Mouse (Mus musculus) layer of hippocampus, postnatal 10 days (tissue): ENCODE measurements around the gene Art2b. TPM values are rescaled to one million over a fixed set of nuclear protein-coding genes. Genes with fewer than 3 reads are reported as not detected.
A peak's percentile ranks its signal among the peaks of the same experiment; 100 is the strongest.
"Not testable (repeated sequence)": the region's sequence is repeated elsewhere in the genome, so short reads cannot be mapped to it uniquely, and the experiment has no call there.

ENCODE experiments used
- DNase-seq, 2 experiments: peaks; one replicate each; pipeline ENCODE4 v3.0.0; 2021; ENCODE audit warnings: low spot score in 2 of 2
- total RNA-seq, 2 experiments: library from RNA; stranded (reverse); gene quantifications; 2 replicates each; pipeline ENCODE4 v1.2.3; 2021

The Art2b gene
- total RNA-seq, 2 experiments from 2014 or later = not detected

- DNase-seq = no peak
These were observed 21.3 kb downstream of the Art2b start for GRCm38 (mm10) chr7:101564086-101564485.

GRCm38 (mm10) chr7:101559393-101559792 is 26.0 kb downstream of the Art2b start:
- DNase-seq = not testable (repeated sequence)

- no peak for DNase-seq
These were observed 28.0 kb downstream of the Art2b start for GRCm38 (mm10) chr7:101557391-101557790.

- DNase-seq = not testable (repeated sequence)
These were observed 29.9 kb downstream of the Art2b start for GRCm38 (mm10) chr7:101555473-101555872.

DNA sequence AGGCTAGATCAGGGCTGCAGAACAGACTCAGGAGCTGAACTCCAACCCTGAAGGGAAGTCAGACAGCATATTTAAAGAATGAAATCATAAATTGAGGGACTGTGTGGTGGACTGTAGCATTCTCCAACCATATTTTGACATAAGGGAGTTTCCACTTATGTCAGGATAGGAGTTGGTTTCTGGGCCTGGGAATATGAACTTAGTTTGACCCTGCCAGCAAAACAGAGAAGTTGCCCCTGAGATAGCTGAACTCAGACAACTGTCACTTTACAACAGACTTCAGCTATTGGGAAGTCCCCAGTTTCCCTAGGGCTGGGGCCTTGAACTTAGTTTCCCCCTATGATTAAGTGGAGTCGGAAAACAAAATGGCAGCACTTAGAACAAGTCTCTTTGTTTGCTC is 33.9 kb downstream of the Art2b start:
- no peak for DNase-seq

DNA sequence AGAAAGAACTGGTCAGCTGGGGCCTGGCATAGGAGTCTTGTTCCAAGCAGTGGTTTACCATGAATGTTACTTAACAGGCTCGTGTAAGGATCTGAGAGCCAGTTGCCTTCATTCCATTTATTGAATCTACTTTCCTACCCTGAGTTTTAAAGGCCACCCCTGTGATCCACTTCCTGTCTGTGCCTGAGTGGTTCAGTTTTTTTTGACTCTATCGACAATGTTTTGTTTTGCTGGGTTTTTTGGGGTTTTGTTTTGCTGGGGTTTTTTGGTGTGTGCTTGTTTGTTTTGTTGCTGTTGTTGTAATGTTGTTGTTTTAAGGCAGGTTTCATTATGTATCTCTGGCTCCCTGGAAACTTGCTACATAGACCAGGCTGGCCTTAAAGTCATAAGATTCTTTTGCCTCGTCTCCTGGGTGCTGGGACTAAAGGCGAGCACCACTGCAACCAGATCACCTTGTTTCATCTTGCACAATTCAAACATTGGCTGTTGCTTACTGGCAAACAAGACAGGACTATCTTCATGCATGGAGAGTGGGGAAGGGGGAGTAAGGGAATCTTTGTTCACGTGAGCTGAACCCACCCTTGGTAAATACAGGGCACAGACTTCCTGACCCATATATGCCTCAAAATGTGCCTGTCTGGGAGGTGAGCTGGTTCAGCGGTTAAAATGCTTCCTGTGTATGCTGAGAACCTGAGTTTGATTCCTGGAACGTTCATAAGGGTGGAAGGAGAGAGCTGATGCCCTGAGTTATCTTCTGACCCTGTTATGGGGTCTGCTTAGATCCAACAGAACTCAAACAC is 34.5 kb downstream of the Art2b start:
- DNase-seq = no peak

DNA sequence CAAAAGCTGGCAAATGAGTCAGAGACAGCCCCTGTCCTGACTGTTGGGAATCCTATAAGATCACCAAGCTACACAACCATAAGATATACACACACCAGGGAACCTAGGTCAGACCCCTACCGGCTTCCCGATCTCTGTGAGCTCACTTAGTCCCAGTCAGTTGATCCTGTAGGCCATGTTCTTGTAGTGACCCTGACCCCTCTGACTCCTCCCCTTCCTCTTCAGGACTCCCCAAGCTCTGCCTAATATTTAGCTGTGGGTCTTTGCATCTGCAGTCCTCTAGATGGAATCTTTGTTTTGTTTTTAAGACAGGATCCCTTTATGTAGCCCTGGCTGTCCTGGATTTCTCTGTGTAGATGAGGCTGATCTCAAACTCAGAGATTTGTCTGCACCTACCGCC is 36.1 kb downstream of the Art2b start:
- no peak for DNase-seq

DNA sequence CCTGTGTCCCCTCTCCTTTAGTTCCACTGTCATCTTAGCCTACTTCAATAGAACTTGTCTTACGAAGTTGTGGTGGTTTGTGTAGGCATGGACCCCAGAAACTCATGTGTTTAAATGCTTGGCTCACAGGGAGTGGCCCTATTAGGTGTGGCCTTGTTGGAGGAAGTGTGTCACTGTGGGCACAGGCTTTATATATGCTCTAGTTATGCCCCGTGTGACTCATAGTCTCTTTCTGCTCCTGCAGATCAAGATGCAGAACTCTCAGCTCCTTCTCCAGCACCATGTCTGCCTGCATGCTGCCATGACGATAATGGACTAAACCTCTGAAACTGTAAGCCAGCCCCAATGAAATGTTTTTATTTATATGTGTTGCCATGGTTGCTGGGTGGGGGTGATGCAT is 37.7 kb downstream of the Art2b start:
- DNase-seq = no peak

- no peak for DNase-seq
These were observed 43.7 kb downstream of the Art2b start for GRCm38 (mm10) chr7:101541734-101542133.

DNA sequence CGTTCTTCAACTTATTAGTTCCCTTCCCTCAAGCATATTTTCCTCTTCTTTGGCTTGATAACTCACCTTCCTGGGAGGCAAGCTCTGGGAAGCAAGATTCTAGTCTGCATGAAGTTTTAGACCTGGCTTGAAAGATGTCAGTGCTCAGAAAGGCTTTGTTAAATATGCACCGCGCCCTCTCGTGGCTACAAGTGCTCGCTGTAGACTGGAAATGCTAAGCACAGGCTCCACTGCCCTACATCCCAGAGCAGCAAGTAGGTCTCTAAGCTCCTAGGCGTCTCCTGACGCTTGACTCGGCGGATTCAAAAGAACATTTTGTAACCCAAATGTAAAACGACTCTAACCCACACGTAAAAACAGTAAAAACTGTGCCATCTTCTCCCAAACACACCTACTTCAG is 44.3 kb downstream of the Art2b start:
- peak; percentile 76 to 85 for DNase-seq

GRCm38 (mm10) chr7:101540684-101541083 is 44.7 kb downstream of the Art2b start:
- DNase-seq = no peak

GRCm38 (mm10) chr7:101539774-101540173 is 45.6 kb downstream of the Art2b start:
- DNase-seq = no peak

DNA sequence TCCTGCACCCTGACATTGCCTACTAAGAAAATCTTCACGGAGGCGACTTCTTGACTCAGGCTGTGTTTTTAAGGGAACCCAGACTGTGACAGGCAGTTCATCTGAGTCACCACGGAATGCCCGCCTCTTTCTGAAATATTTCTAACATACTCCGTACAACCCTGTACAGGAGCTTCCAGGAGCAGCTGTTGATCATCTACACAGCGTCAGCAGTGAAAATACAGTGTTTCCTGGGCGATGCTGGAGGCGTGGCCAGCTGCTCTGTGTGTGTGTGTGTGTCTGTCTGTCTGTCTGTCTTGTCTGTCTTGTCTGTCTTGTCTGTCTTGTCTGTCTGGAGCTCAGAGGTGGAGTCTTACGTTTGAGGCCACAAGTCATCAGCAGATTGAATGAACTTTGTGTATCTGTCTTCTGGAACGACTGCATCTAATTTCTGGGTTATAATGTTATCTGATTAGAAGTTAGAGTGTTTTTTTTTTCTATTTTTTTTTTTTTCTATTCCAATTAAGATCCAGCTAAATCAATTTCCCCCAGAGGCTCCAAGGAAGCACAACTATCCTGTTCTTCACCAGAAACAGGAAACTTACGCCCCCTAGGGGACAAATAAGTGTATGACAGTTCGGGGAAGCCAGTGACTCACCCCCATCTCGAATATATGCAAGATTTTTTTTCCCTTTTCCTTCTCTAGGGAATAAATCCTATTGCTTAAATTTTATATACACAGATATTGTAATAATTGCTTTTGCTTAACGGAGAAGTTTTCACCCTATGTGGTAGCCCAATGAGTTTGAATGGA is 47.1 kb downstream of the Art2b start:
- DNase-seq = peak; percentile 64 to 71

DNA sequence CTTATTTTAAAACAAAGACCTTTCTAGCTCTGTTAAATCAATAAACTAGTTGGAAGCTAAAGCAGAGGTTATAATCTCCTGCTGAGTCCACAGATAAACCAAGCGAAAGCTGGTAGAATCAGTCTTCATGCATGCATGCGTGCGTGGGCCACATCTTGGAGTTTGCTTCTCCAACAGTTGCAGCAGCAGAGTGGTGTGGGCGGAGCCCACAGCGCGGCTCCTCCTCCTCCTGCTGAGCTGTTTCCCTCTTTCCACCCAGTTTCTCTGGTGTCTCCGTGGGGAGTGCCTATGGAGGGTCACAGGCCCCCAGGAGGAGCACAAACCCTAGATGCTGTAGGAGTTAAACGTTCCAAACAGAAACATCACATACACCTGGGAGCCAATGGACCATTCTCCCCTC is 47.9 kb downstream of the Art2b start:
- DNase-seq = no peak

- DNase-seq = no peak
These were observed 49.9 kb downstream of the Art2b start for GRCm38 (mm10) chr7:101535517-101535916.

GRCm38 (mm10) chr7:101535102-101535501 is 50.3 kb downstream of the Art2b start:
- DNase-seq = no peak

DNA sequence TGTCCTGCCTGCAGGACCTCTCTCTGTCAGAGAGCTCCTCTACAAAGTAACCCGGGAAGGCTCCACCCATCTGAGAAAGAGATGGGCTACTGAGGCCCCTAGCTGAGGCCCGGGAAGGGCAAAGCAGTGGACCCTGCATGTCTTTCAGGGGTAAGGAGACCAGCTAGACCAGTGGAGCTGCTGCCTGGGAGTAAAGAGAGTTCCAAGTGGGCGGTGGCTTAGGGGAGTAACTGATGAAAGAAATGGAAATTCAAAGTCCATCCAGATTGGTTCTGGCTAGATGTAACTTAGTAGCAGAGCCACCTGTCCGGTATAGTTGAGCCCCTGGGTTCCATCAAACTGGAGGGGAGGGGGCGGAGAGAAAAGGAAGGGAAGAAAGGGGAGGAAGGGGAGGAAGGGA is 51.0 kb downstream of the Art2b start:
- DNase-seq = no peak

Other genes with a start within 250 kb of the Art2b start
- 10 to 100 TPM; 19.1 to 24.0 TPM for gene Arap1, start 237.5 kb downstream of the Art2b start, total RNA-seq
- 1 to 10 TPM in 1 of 2 experiments, not detected in 1; 1.7 TPM for gene Gm45837, start 174.7 kb downstream of the Art2b start, total RNA-seq
- gene Pde2a, start 163.9 kb downstream of the Art2b start, total RNA-seq = 100 to 1,000 TPM; 197 to 215 TPM
- gene Clpb, start 78.0 kb upstream of the Art2b start, total RNA-seq = 10 to 100 TPM; 42.8 to 47.1 TPM
- not detected for gene Phox2a, start 232.7 kb upstream of the Art2b start, total RNA-seq